Mouse (Mus musculus) urinary bladder, postnatal 25 days (tissue): Measurements from ENCODE around the gene Smurf2.

Experiments
- DNase-seq: peaks from one replicate; pipeline ENCODE4 v3.0.0; 2022; ENCODE audit warnings: low spot score

Smurf2 gene

DNA sequence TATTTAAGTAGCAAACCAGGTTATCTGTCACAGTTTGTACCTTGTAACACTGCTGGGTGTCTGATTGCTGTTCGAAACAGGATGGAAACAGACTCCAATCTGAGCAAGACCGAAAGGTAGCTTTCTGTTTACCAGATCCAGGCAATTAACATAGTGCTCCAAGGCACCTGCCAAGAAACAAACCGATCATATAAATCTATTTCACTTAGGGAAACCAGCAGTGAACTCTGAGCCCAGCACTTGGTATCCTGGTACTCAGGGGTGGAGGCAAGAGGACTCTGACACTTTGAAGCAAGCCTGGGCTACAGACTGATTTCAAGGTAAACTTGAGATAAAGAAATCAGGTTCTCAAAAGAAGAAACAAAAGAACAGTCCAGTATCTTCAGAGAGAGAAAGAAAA, 143.1 kb downstream of the Smurf2 start:
- no peak for DNase-seq

DNA sequence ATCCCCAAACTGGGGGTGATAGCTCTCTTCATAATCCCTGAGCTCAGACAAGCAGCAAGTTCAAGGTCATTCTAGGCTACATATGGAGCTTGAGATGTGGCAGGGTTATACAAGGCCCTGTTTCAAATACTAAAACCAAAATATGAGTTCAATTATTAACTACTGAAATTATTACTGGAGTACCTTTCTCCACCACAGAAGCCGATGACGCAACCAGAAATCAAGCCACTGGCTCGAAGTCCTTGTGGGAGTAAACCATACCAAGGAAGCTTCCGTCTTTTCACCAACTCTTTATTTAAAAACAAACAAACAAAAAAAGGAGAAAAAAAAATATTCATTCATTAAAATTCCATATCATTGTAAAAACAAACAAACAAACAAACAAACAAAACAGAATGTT, 143.6 kb downstream of the Smurf2 start:
- DNase-seq = no peak

DNA sequence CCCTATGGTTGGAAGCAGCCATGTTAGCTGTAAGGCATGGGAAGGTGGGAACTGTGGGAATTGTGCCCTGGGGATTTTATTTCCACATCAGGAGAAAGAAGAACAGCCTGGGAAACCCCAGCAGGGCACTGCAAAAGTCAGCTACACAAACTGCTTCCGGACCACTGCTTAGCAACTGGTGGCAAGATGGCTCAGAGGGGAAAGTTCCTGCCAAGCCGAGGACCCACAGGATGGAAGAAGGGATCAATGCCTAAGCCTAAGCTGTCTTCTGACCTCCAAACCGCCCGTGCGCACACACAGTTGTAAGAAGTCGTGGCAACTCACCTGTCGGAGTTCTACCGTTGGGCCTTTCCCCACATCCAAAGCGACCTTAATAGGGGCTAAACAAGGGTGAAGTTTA, 147.5 kb downstream of the Smurf2 start:
- no peak for DNase-seq

DNA sequence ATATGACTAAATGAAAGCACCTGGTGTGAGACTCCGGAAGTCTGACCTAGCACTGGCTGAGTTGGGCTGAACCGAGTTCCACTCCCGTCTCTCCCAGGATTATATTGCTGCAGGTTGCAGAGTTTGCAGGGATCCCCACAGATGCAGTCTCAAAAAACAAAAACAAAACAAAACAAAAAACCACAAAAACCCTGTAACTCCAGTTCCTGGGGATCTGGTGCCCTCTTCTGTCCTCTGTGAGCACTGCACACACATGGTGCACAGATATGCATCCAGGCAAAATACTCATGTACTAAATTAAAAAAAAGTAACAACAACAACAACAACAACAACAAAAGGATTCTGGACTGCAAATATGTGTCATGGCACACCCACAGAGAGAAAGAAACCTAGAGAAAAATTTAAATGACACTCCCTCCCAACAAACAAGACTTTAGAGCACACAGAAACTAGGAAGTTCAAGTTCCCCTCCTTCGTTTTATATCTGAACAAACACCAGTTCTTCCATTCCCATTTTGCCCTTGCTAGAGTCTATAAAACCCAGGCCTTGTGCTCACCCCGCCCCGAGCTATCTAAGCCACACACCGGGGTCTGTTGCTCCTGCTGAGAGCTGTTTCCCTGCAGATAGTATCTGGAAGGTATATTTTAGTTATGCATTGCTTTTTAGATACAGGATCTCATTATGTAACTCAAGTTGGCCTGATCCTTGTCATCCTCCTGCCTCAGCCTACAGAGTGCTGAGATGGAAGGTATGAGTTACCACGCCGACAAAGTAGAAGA, 150.1 kb downstream of the Smurf2 start:
- DNase-seq = no peak
